Mouse (Mus musculus) intestine, postnatal 0 days (tissue): ENCODE measurements around the gene Slc9a9. TPM values are rescaled to one million over a fixed set of nuclear protein-coding genes. Genes with fewer than 3 reads are reported as not detected.

Experiments
- ATAC-seq: fragments of 200-750 bp; cut with Nextera tagmentation; 2 replicates; pipeline ENCODE4 v1.8.0; 2017; ENCODE audit warnings: mild to moderate bottlenecking, moderate TSS enrichment, moderate library complexity
- H3K27ac ChIP-seq: fragments of 300-500 bp; sonication (generic); 2 replicates; pipeline ENCODE4 v1.5.1; 2014; ENCODE audit warnings: mild to moderate bottlenecking, low read depth, low read length, moderate library complexity
- H3K27me3 ChIP-seq: fragments of 300-500 bp; sonication (generic); replicated peaks from 2 replicates; pipeline ENCODE4 v1.6.1; 2014; ENCODE audit warnings: low read length, mixed read lengths; ENCODE audit not compliant: control insufficient read depth, insufficient read depth
- H3K36me3 ChIP-seq: fragments of 300-500 bp; sonication (generic); 2 replicates; pipeline ENCODE4 v1.6.1; 2014; ENCODE audit warnings: mild to moderate bottlenecking, moderate library complexity; ENCODE audit not compliant: control insufficient read depth, insufficient read depth
- H3K4me1 ChIP-seq: fragments of 300-500 bp; sonication (generic); replicated peaks from 2 replicates; pipeline ENCODE4 v1.6.1; 2014; ENCODE audit warnings: antibody characterized with exemption, low read length, mixed read lengths; ENCODE audit not compliant: control insufficient read depth, insufficient read depth
- H3K4me2 ChIP-seq: fragments of 300-500 bp; sonication (generic); replicated peaks from 2 replicates; pipeline ENCODE4 v1.6.1; 2014; ENCODE audit warnings: low read depth, mild to moderate bottlenecking, moderate library complexity
- H3K4me3 ChIP-seq: fragments of 300-500 bp; sonication (generic); 2 replicates; pipeline ENCODE4 v1.5.1; 2014; ENCODE audit warnings: low read depth, low read length
- H3K9ac ChIP-seq: fragments of 300-500 bp; sonication (generic); 2 replicates; pipeline ENCODE4 v1.6.1; 2014; ENCODE audit warnings: mild to moderate bottlenecking, low read depth, low read length
- H3K9me3 ChIP-seq: fragments of 300-500 bp; sonication (generic); 2 replicates; pipeline ENCODE4 v1.6.1; 2016; ENCODE audit warnings: mixed run types; ENCODE audit not compliant: control insufficient read depth
- CTCF ChIP-seq: sonication (generic); IDR thresholded peaks from 2 replicates; pipeline ENCODE4 v1.5.1; 2016; ENCODE audit warnings: low read depth, mild to moderate bottlenecking, control low read depth, antibody characterized with exemption, moderate library complexity
- WGBS: fragments of 180-500 bp; shearing (Covaris S2); extraction: QIAGEN DNeasy Blood & Tissue Kit; methylation state at CpG from one replicate; pipeline ENCODE4 v1.1.7; 2014; 5-methylcytosine and 5-hydroxymethylcytosine counted together
- polyA plus RNA-seq: library from polyadenylated mRNA; unstranded; fragments of >200 nt; fragmentation: Nextera tagmentation; extraction: Ambion mirVana; gene quantifications from 2 replicates; pipeline ENCODE4 v1.2.1, GENCODE M21; 2015

Gene Slc9a9
- polyA plus RNA-seq, 1 experiment from 2014 or later, result 1.0 TPM

DNA sequence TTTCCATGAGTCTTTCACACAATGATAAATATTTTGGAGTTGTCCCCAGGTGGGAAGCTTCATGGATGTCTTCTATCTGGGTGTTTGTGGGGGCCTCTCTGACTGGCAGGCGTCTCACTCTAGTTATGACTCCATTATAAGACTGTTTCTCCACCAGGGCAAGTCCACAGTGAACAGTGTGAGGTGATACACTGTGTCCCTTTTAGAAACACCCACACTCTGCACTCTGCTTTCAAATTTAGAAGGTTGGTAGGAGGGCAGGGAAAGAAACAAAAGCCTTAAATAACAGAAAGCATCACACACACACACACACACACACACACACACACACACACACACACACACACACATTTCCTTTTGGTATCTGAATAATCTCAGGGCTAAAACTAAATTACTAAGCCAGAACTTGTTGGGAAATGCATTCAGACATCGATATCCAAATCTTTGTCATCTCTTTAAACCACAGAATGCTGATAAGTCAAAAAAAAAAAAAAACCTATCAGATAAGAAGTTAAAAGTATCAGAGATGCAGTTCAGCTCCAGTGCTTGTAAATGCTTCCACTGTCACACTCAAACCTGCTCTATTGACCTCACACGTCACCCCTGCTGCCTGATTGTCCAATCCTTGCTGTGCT lies 8.4 kb downstream of the Slc9a9 start:
- no peak for TF ChIP-seq CTCF
- H3K4me2 ChIP-seq, result no peak overlapping the region
- H3K4me3 ChIP-seq, result no peak overlapping the region
- no peak overlapping the region for H3K27ac ChIP-seq
- 67% methylated on average over 3 of the region's 3 CpGs for WGBS
- no peaks in the 10 kb centered on the region for H3K27me3 ChIP-seq
- H3K9me3 ChIP-seq, result no peaks in the 10 kb centered on the region
- no peak for ATAC-seq
- no peaks in the 10 kb centered on the region for H3K4me1 ChIP-seq
- H3K36me3 ChIP-seq, result no peaks in the 10 kb centered on the region
- no peak overlapping the region for H3K9ac ChIP-seq

DNA sequence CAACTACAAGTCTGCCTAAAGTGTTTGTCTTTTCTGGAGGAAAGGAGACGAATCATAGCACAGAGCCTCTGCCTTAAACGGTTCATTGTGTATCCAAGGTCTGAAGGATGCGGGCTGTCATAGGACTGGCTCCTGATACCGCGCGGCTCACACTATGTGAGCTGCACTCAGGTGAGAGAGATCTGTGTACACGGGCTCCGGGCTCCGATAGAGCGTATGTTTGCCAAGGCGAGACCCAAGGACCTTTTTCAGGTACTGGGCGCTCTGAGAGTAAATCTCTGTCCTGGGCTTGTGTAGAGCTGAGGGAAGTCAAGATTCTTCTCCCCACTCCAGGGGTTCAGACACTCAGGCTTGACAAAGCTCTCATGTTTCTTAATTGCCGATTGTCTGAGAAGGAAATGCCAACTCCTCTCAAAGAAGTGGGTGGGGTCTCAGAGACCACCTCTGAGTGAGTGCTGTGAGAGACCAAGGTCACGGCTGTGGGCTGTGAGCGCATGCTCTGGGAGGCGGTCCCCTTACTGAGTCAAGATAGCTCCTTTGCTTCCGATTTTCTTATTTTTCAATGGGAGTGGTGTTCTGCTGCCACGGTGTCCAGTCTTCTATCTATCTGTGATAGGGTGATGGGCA lies 10.9 kb downstream of the Slc9a9 start:
- no peak overlapping the region for H3K9ac ChIP-seq
- H3K36me3 ChIP-seq, result no peaks in the 10 kb centered on the region
- H3K27me3 ChIP-seq, result no peaks in the 10 kb centered on the region
- H3K9me3 ChIP-seq, result no peaks in the 10 kb centered on the region
- WGBS, result 49% methylated on average over 18 of the region's 18 CpGs
- no peak overlapping the region for H3K27ac ChIP-seq
- H3K4me2 ChIP-seq, result no peak overlapping the region
- no peak overlapping the region for H3K4me3 ChIP-seq
- no peaks in the 10 kb centered on the region for H3K4me1 ChIP-seq
- no peak for TF ChIP-seq CTCF
- ATAC-seq, result no peak

DNA sequence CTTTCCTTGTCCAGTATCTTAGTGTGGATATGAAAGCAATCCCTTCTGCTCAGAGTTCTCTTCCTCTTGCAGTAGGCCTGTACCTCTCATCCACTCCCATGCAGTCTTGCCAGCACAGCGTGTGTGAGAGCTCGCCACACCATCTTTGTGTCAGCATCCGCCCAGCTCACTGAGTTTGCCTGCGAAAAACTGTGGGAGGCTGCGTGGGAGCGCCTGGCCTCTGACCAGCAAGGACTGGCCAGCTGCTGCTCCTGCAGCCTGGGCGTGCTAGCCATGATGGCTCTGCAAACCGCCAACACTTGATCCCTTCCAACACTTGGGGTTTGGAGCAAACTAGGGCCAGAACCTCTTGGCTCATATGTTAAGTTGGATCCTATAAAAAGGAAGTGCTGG lies 11.4 kb downstream of the Slc9a9 start:
- no peaks in the 10 kb centered on the region for H3K36me3 ChIP-seq
- no peak overlapping the region for H3K4me2 ChIP-seq
- WGBS, result 82% methylated on average over 8 of the region's 8 CpGs
- H3K9me3 ChIP-seq, result no peaks in the 10 kb centered on the region
- no peak overlapping the region for H3K9ac ChIP-seq
- H3K27ac ChIP-seq, result no peak overlapping the region
- H3K4me3 ChIP-seq, result no peak overlapping the region
- TF ChIP-seq CTCF, result no peak
- no peaks in the 10 kb centered on the region for H3K27me3 ChIP-seq
- no peak for ATAC-seq
- no peaks in the 10 kb centered on the region for H3K4me1 ChIP-seq

DNA sequence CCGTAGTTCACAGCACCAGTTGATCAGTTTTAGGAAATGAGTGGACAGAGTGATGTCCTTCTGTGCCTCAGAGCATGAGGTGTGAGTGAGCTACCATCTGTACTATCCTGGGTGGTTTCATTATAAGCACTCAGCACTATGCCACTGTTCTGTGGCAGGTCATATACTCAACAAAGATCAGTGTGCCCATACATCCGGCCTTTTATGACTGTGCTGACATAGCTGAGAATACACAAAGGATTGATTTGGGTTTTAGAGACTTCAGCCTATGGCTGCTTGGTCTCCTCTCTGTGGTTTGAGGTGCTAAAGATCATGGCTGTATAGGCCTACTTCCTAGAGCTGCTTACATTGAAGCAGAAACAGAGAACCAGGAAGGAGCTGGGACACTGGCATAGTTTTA lies 12.6 kb downstream of the Slc9a9 start:
- Histone ChIP-seq H3K9ac (no peak overlapping the region), H3K36me3 (no peaks in the 10 kb centered on the region), H3K9me3 (no peaks in the 10 kb centered on the region), H3K4me2 (no peak overlapping the region), H3K4me3 (no peak overlapping the region), H3K27ac (no peak overlapping the region), H3K27me3 (no peaks in the 10 kb centered on the region), H3K4me1 (no peaks in the 10 kb centered on the region)
- 78% methylated on average over 2 of the region's 2 CpGs for WGBS
- ATAC-seq, result no peak
- TF ChIP-seq CTCF, result no peak

DNA sequence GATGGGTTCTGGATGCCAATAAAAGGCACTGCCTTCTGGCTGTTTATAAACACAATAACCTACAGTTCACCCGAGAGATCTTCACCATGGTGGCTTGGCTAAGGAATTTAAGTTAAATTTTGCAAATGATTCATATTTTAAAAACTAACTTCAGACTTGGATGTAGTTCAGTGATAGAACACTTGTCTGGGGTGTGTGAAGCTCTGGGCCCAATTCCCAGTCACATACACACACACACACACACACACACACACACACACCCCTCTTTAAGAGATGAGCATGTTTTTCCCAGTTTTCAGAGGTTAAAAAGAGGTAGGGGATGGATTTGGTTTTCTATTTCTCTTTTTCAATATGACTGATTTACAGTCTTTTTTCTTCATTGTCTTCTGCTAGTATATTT lies 15.9 kb downstream of the Slc9a9 start:
- H3K27ac ChIP-seq, result no peak overlapping the region
- no peaks in the 10 kb centered on the region for H3K27me3 ChIP-seq
- no peak for TF ChIP-seq CTCF
- no peak overlapping the region for H3K4me2 ChIP-seq
- WGBS, result 57% methylated on average over 1 of the region's 1 CpGs
- H3K9ac ChIP-seq, result no peak overlapping the region
- no peak for ATAC-seq
- H3K4me1 ChIP-seq, result no peaks in the 10 kb centered on the region
- no peak overlapping the region for H3K4me3 ChIP-seq
- H3K9me3 ChIP-seq, result no peaks in the 10 kb centered on the region
- no peaks in the 10 kb centered on the region for H3K36me3 ChIP-seq

DNA sequence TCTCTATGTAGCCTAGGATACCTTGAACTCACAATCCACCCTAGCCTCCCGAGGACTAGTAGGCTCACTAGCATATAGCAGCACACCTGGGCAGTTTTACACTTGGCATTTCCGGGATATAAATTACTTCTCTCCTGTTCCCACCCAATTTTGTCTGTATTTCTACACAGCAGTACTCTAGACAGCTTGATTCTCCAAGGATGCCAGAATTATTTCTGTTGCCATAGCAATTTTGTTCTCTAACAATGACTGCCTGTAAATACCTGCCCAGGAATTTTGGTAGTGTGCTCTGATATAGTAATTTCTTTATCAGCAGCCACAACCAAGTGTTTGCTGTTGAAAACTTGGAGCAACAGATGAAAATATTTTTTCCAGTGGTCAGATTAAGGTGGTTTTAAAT lies 16.7 kb downstream of the Slc9a9 start:
- Histone ChIP-seq H3K4me2 (no peak overlapping the region), H3K27ac (no peak overlapping the region), H3K4me3 (no peak overlapping the region), H3K36me3 (no peaks in the 10 kb centered on the region), H3K9ac (no peak overlapping the region), H3K27me3 (no peaks in the 10 kb centered on the region), H3K9me3 (no peaks in the 10 kb centered on the region), H3K4me1 (no peaks in the 10 kb centered on the region)
- no peak for TF ChIP-seq CTCF
- no peak for ATAC-seq
- WGBS, result 71% methylated on average over 2 of the region's 2 CpGs
